Mouse (Mus musculus): ENCODE data around the gene Vps4b.

- TF ChIP-seq CTCF (IDR thresholded peaks at IDR 0.05; ENCODE audit: low read depth): no peak
- no peak for TF ChIP-seq EP300 (IDR thresholded peaks at IDR 0.05; ENCODE audit: low read depth)
Measured at GRCm38 (mm10) chr1:106736211-106736610, 60.3 kb downstream of the Vps4b start.

Data from heart, postnatal 0 days (tissue).